Mouse (Mus musculus) spleen, adult 2 months (tissue): ENCODE measurements around the gene Fpgs.

Experiments
- CTCF ChIP-seq: fragments of 200-500 bp; IDR thresholded peaks from 2 replicates; pipeline ENCODE4 v1.5.1; 2011; ENCODE audit warnings: mild to moderate bottlenecking, inconsistent platforms; ENCODE audit not compliant: insufficient read depth, insufficient read length, insufficient replicate concordance; ENCODE audit errors: extremely low read depth
- POLR2A ChIP-seq: fragments of 200-500 bp; IDR thresholded peaks from 2 replicates; pipeline ENCODE4 v1.6.1; 2011; ENCODE audit warnings: low read depth, low read length, inconsistent platforms

GRCm38 (mm10) chr2:32710425-32710824, 6.5 kb upstream of the Fpgs start:
- TF ChIP-seq CTCF, result no peak
- TF ChIP-seq POLR2A, result no peak
